Mouse (Mus musculus) B cell, adult 62 days (primary cell): Measurements from ENCODE around the gene Ccpg1. TPM values are rescaled to one million over a fixed set of nuclear protein-coding genes. Genes with fewer than 3 reads are reported as not detected.

Experiments used
- total RNA-seq: library from RNA; stranded (reverse); gene quantifications from 4 replicates; pipeline ENCODE4 v1.2.4, GENCODE M21; 2023

Gene Ccpg1
- total RNA-seq, result 41.6 to 48.8 TPM (median 44.2 TPM) in 4 replicates

GRCm38 (mm10) chr9:72985250-72986220 is at the start of gene Ccpg1, which contains the start of gene Ccpg1os:
Gene Ccpg1, plus strand, starts transcription at chr9:72985429.
Gene Ccpg1os, minus strand, starts transcription at chr9:72985382.

GRCm38 (mm10) chr9:72958521-72959450 is 26.4 kb upstream of the Ccpg1 start, which contains the start of the genes Dyx1c1 and Gm44503:
Gene Dyx1c1, plus strand, starts transcription at chr9:72958785.
Gene Gm44503, plus strand, starts transcription at chr9:72958852.

GRCm38 (mm10) chr9:73040080-73040479 is 54.9 kb downstream of the Ccpg1 start, which contains the start of gene Pigb:
Gene Pigb, minus strand, starts transcription at chr9:73040378.

GRCm38 (mm10) chr9:73044146-73045079 is 59.2 kb downstream of the Ccpg1 start, which contains the start of gene Rab27a:
Gene Rab27a, plus strand, starts transcription at chr9:73044854.

Other genes starting within 250 kb of the Ccpg1 start
- gene Prtg, start 178.6 kb upstream of the Ccpg1 start, total RNA-seq, result 0.16 to 0.40 TPM (median 0.23 TPM) in 4 replicates
- not detected in 4 replicates for gene Pygo1, start 59.8 kb upstream of the Ccpg1 start, total RNA-seq
- gene Dyx1c1, start 26.6 kb upstream of the Ccpg1 start, total RNA-seq, result 0.60 TPM in 3 of 4 replicates, not detected in the other
- gene Gm44503, start 26.6 kb upstream of the Ccpg1 start, total RNA-seq, result 0.30 to 0.50 TPM in 2 of 4 replicates, not detected in the others
- gene Ccpg1os, start within 50 bp of the Ccpg1 start, total RNA-seq, result 1.8 to 3.5 TPM (median 2.9 TPM) in 4 replicates
- gene Pigb, start 54.9 kb downstream of the Ccpg1 start, total RNA-seq, result 10.4 to 14.2 TPM (median 13.9 TPM) in 4 replicates
- 12.1 to 18.3 TPM (median 15.5 TPM) in 4 replicates for gene Rab27a, start 59.4 kb downstream of the Ccpg1 start, total RNA-seq
- gene Khdc3, start 116.4 kb downstream of the Ccpg1 start, total RNA-seq, result 1.1 to 1.7 TPM in 2 of 4 replicates, not detected in the others
- not detected in 4 replicates for gene Gm20509, start 117.0 kb downstream of the Ccpg1 start, total RNA-seq
- 55.4 to 73.5 TPM (median 58.6 TPM) in 4 replicates for gene Rsl24d1, start 128.0 kb downstream of the Ccpg1 start, total RNA-seq